Mouse (Mus musculus) heart, embryonic 13.5 days (tissue): Measurements from ENCODE around the gene Idh2. TPM values are rescaled to one million over a fixed set of nuclear protein-coding genes. Genes with fewer than 3 reads are reported as not detected.

ENCODE experiments used
- ATAC-seq: fragments of 200-750 bp; cut with Nextera tagmentation; 2 replicates; pipeline ENCODE4 v1.8.0; 2017; ENCODE audit warnings: moderate TSS enrichment; ENCODE audit not compliant: insufficient number of reproducible peaks, low FRiP score, low TSS enrichment; ENCODE audit errors: extremely low read depth
- H3K27ac ChIP-seq: fragments of 300-500 bp; sonication (generic); replicated peaks from 2 replicates; pipeline ENCODE4 v1.5.1; 2015; ENCODE audit warnings: moderate library complexity, mild to moderate bottlenecking, inconsistent platforms
- H3K27me3 ChIP-seq: fragments of 300-500 bp; sonication (generic); replicated peaks from 2 replicates; pipeline ENCODE4 v1.6.1; 2015; ENCODE audit warnings: mild to moderate bottlenecking, inconsistent platforms
- H3K36me3 ChIP-seq: fragments of 300-500 bp; sonication (generic); 2 replicates; pipeline ENCODE4 v1.6.1; 2015; ENCODE audit warnings: mild to moderate bottlenecking, inconsistent platforms
- H3K4me1 ChIP-seq: fragments of 300-500 bp; sonication (generic); 2 replicates; pipeline ENCODE4 v1.6.1; 2015; ENCODE audit warnings: inconsistent platforms
- H3K4me2 ChIP-seq: fragments of 300-500 bp; sonication (generic); 2 replicates; pipeline ENCODE4 v1.6.1; 2015; ENCODE audit warnings: inconsistent platforms, mild to moderate bottlenecking, moderate library complexity
- H3K4me3 ChIP-seq: fragments of 300-500 bp; sonication (generic); 2 replicates; pipeline ENCODE4 v1.5.1; 2015; ENCODE audit warnings: moderate library complexity, mild to moderate bottlenecking, inconsistent platforms
- H3K9ac ChIP-seq: fragments of 300-500 bp; sonication (generic); 2 replicates; pipeline ENCODE4 v1.6.1; 2015; ENCODE audit warnings: inconsistent platforms, mild to moderate bottlenecking, moderate library complexity
- H3K9me3 ChIP-seq: fragments of 300-500 bp; sonication (generic); 2 replicates; pipeline ENCODE4 v1.6.1; 2016; ENCODE audit warnings: inconsistent platforms
- WGBS: fragments of 180-500 bp; shearing (Covaris S2); methylation state at CpG from one replicate; pipeline ENCODE4 v1.1.7; 2015; ENCODE audit warnings: mixed read lengths; 5-methylcytosine and 5-hydroxymethylcytosine counted together
- polyA plus RNA-seq: library from polyadenylated mRNA; unstranded; fragments of >200 nt; fragmentation: Nextera tagmentation; extraction: Ambion mirVana; gene quantifications from 2 replicates; pipeline ENCODE4 v1.2.1, GENCODE M21; 2015

Gene Idh2
- polyA plus RNA-seq, 1 experiment from 2014 or later = 1,911 TPM

DNA sequence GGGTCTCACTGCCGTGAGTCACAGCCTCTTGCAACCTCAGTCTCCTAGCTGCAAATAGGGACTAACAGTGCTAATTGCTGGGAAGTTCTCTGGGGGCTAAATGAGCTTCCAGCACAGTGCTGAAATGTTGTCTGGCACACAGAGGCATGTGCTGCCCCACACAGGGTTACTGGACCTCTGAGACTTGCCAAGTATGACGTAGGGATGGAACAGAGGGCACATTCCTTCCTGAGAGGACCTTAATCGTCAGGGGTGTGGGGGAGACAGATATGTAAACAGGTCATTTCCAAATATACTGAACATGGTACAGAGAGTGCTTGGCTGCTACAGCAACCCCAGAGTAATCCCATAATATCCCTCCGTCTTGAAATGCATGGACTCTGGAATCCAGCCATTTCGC lies 5.9 kb upstream of the Idh2 start:
- Histone ChIP-seq H3K4me1 (peaks cover 61% of the 10 kb centered on the region), H3K4me2 (0 out of 2 replicates have a peak overlapping the region, but pooled peaks have one; percentile 16), H3K9me3 (no peaks in the 10 kb centered on the region), H3K27ac (peak overlapping the region; percentile 98), H3K9ac (peak overlapping the region; percentile 37), H3K36me3 (no peaks in the 10 kb centered on the region), H3K4me3 (no peak overlapping the region), H3K27me3 (no peaks in the 10 kb centered on the region)
- ATAC-seq = peak; percentile 47; the same call in 1 of the 2 replicates
- 27% methylated on average over 5 of the region's 5 CpGs for WGBS

DNA sequence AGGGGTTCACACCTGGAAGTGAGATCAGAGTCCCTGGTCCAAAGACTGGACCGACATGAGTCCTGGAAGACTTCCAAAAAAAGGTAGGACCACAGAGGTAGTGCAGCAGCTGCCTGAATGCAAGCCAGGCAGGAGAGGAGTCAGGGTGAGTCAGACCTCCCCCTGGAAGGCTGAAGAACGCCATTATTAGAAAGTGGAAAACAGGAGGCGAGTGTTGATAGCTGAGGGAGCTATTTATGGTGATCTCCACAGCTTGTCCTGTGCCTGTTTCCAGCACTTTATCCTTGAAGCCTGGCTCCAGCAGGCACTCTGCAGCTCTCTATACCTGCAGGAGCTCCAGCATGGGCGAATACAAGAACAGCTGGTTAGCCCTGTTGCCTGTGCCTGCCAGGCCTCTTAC lies 4.0 kb upstream of the Idh2 start:
- no peak; the same call in 1 of the 2 replicates for ATAC-seq
- Histone ChIP-seq H3K4me2 (peak overlapping the region; percentile 50), H3K27ac (peak overlapping the region; percentile 98), H3K27me3 (no peaks in the 10 kb centered on the region), H3K9me3 (no peaks in the 10 kb centered on the region), H3K36me3 (no peaks in the 10 kb centered on the region), H3K4me1 (peaks cover 69% of the 10 kb centered on the region), H3K4me3 (no peak overlapping the region), H3K9ac (peak overlapping the region; percentile 74)
- WGBS = 20% methylated on average over 4 of the region's 4 CpGs

DNA sequence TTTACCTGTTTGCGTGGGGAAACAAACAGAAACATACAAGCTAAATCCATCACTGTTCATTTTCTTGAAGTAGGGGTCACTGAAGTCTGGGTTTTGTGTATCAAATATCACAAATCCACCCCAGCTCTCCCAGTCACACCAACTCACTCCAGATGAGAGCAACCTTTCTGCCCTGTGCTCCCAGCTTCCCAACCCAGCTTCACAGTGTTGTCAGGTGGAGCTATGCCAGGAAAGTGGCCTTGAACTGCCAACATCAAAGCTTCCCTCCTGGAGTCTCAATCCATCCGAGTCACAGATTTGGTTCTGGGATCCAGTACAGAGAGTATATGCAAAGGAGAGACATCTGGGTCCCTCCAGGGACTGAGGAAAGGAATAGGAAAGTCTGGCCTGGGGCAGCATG lies 966 bp upstream of the Idh2 start:
- Histone ChIP-seq H3K27me3 (no peaks in the 10 kb centered on the region), H3K4me3 (peak overlapping the region; percentile 98), H3K9ac (peak overlapping the region; percentile 99), H3K27ac (peak overlapping the region; percentile 100), H3K9me3 (no peaks in the 10 kb centered on the region), H3K4me2 (peak overlapping the region; percentile 84), H3K36me3 (peaks cover 7% of the 10 kb centered on the region; the same call in 1 of the 2 replicates), H3K4me1 (peaks cover 84% of the 10 kb centered on the region)
- ATAC-seq = no peak
- 68% methylated on average over 2 of the region's 2 CpGs for WGBS

DNA sequence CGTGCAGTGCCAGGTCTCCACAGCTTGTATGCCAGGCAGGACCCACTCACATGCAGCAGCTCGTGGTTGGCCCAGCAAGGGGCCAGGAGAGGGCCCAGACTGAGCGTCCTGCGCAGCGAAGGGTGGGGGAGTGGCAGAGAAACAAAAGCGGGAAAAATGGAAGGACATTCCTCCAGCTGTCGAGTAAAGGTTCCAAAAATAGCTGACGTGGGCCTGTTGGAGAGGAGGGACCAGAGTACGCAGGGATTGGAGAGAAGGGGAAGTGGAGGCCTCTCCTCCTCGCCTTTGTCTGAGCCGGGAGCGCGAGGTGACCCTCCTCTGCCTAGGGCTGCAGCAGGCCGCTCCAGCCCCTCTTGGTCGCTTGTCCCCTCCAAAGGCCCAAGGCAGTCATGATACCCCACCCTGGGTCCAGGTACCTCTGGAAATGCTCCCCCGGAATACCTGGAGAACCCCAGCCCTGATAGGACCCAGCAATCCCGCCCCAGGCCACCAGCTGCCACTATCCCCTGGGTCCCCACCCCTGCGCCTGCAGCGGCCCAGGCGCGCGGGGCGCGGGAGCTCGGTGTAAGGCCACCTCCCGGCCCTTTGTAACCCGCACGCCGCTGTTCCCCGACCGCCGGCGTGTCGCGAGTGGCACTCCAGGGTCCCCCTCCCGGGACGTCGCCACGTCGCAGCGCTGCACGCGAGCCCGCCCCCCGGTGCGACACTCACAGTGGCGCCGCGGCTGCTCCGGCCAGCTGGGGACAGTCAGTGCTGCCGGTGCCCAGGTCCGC lies 555 bp downstream of the Idh2 start:
- WGBS = under 1% methylated on average over 52 of the region's 52 CpGs

DNA sequence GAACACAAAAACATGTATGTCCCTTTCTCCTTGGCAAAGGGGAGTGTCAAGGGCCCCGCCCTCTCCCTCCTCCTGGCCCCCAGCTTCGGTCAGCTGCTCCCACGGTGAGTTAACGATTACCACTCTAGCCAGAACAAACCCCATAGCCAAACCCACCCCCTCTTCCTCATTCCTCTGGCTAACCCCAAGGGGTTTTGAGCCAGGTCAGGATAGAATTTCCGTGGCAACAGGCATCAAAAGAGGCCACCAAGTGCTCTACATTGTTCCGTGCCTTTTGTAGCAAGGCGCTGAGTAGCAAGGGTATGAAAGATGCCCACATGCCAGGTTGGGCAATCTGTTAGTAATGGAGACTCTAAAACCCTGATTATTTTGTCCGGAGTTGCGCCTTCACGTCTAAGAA lies 1.2 kb downstream of the Idh2 start:
- Histone ChIP-seq H3K9me3 (no peaks in the 10 kb centered on the region), H3K36me3 (peaks cover 28% of the 10 kb centered on the region), H3K4me2 (peak overlapping the region; percentile 84), H3K9ac (peak overlapping the region; percentile 99), H3K27me3 (no peaks in the 10 kb centered on the region), H3K4me3 (peak overlapping the region; percentile 98), H3K27ac (peak overlapping the region; percentile 100), H3K4me1 (peaks cover 84% of the 10 kb centered on the region)
- ATAC-seq = no peak
- WGBS = 11% methylated on average over 10 of the region's 10 CpGs

More for the DNA sequence above, 555 bp downstream of the Idh2 start:
- H3K4me1 ChIP-seq = peaks cover 84% of the 10 kb centered on the region
- peak overlapping the region; percentile 99 for H3K9ac ChIP-seq
- peak overlapping the region; percentile 84 for H3K4me2 ChIP-seq
- peaks cover 21% of the 10 kb centered on the region for H3K36me3 ChIP-seq
- H3K4me3 ChIP-seq = peak overlapping the region; percentile 98
- ATAC-seq = peak; percentile 71; the same call in 1 of the 2 replicates
- H3K27ac ChIP-seq = peak overlapping the region; percentile 100
- no peaks in the 10 kb centered on the region for H3K27me3 ChIP-seq
- no peaks in the 10 kb centered on the region for H3K9me3 ChIP-seq

DNA sequence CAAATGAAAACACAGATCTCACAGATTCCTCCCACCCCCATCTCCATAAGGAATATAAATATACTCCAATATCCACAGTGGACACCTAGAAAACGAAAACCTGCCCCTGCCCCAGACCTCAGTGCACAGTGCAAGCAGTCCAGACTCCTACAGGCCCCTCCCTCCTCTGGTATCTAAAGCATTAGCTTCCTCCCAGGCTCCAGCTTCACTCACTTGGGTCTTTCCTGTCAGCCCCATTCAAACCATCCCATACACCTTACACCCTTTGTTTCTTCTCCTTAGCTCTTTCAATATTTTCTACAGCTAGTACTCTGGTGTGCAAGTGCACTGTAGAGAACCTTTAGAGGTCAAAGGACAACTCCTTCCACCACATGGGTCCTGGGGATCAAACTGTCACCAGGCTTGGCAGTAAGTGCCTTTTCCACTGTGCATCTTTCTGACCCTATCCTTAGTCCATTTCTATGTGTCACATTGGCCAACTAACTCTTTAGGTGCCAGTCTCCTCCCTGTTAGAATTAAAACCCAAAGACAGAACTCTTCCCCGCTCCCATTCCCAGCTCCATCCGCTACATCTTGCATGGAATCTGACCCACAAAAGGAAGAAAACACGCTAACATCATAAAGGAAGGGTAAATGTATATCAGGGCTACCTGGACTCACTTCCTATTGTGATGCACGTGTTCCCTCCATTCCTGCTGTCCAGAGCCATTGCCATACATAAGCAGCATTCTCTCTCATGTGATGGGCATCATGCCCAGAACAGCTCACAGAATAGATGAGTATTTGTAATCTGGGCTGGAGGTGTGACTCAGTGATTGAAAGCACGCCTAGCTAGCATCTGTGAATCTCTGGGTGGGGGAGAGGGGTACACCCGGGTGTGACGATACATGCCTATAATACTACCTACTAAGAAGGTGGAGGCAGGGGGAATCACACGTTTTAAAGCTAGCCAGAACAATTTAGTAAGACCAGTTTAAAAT lies 3.8 kb downstream of the Idh2 start:
- 50% methylated on average over 9 of the region's 9 CpGs for WGBS
- peaks cover 81% of the 10 kb centered on the region for H3K4me1 ChIP-seq
- H3K9ac ChIP-seq = peak overlapping the region; percentile 99
- no peak for ATAC-seq
- H3K4me3 ChIP-seq = peak overlapping the region; percentile 98
- peak overlapping the region; percentile 100 for H3K27ac ChIP-seq
- H3K9me3 ChIP-seq = no peaks in the 10 kb centered on the region
- peaks cover 54% of the 10 kb centered on the region for H3K36me3 ChIP-seq
- peak overlapping the region; percentile 84 for H3K4me2 ChIP-seq
- H3K27me3 ChIP-seq = no peaks in the 10 kb centered on the region

DNA sequence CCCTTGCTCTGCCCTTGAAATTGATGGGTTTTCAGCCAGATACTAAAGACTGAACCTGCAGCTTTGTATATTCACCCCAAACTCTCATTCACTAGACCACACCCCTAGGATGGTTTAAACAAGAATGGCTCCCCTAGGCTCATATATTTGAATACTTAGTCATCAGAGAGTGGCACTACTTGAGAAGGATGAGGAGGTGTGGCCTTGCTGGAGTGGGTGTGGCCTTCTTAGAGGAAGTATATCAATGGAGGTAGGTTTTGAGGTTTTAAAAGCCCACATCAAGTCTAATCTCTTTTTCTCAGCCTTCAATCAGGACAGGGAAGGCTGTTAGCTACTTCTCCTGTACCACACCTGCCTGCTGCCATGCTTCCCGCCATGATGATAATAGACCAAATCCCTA lies 8.8 kb downstream of the Idh2 start:
- 100% methylated on average over 1 of the region's 1 CpGs for WGBS
- no peak overlapping the region for H3K4me2 ChIP-seq
- H3K9ac ChIP-seq = no peak overlapping the region
- H3K4me3 ChIP-seq = no peak overlapping the region
- H3K27ac ChIP-seq = no peak overlapping the region
- H3K27me3 ChIP-seq = no peaks in the 10 kb centered on the region
- peaks cover 69% of the 10 kb centered on the region for H3K4me1 ChIP-seq
- H3K36me3 ChIP-seq = peaks cover 82% of the 10 kb centered on the region
- H3K9me3 ChIP-seq = no peaks in the 10 kb centered on the region
- no peak for ATAC-seq

DNA sequence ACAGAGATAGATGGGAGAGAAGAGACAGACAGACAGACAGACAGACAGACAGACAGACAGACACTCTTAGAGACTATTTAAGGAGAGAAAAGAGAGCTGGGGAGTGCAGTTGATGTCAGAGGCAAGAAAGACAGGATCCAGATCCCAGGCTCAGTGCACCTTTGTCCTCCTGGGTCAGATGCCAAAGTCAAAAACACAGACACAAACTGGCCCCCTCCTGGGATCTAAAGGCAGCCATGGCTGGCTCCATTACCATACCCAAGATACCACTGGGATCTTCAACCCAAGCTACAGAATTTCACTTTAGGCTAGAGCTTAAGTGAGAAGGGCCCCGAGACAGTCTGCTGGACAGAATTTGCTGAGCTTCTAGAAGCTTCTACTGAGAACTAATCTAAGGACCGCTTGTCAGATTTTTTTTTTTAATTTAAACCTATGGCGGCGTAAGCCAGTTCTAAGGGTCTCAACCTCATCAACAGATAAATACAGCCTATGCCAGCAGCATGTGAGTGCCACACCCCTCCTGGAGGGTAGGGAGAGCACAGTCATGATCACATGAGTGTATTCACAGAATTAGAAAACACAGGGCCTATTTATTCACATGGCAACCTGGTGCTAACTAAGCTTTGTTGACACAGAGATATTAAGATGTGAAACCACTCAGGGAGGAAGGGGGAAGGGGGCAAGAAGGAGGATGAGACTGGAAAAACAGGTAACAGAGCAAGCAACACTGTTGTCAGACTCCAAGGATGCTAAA lies 9.4 kb downstream of the Idh2 start:
- Histone ChIP-seq H3K4me1 (peaks cover 63% of the 10 kb centered on the region), H3K9me3 (no peaks in the 10 kb centered on the region), H3K36me3 (peaks cover 86% of the 10 kb centered on the region), H3K27ac (no peak overlapping the region), H3K4me3 (no peak overlapping the region), H3K9ac (no peak overlapping the region), H3K27me3 (no peaks in the 10 kb centered on the region), H3K4me2 (no peak overlapping the region)
- WGBS = 81% methylated on average over 4 of the region's 4 CpGs
- ATAC-seq = no peak

DNA sequence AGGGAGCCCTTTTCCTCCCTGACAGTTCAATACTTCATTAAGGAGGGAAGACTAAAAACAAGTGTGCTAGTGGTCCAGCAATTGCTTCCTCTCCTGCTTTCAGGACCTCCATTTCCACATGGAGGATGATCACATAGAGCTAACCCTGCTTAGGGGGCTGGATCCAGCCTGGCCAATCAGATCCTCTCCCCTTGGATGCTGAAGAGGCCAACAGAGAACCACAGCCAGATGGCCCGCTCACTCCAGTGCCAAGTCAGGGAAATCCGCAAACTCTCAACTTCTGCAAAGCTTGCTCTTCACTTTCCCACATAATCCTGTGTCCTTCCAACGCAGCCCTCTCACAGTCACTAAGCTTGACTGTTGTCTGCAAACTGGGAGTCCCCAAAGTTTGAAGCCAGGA lies 11.9 kb downstream of the Idh2 start:
- Histone ChIP-seq H3K9ac (no peak overlapping the region), H3K27ac (no peak overlapping the region), H3K9me3 (no peaks in the 10 kb centered on the region), H3K27me3 (no peaks in the 10 kb centered on the region), H3K4me2 (no peak overlapping the region), H3K4me1 (peaks cover 38% of the 10 kb centered on the region), H3K36me3 (peaks cover 86% of the 10 kb centered on the region), H3K4me3 (no peak overlapping the region)
- 88% methylated on average over 3 of the region's 3 CpGs for WGBS
- no peak for ATAC-seq

DNA sequence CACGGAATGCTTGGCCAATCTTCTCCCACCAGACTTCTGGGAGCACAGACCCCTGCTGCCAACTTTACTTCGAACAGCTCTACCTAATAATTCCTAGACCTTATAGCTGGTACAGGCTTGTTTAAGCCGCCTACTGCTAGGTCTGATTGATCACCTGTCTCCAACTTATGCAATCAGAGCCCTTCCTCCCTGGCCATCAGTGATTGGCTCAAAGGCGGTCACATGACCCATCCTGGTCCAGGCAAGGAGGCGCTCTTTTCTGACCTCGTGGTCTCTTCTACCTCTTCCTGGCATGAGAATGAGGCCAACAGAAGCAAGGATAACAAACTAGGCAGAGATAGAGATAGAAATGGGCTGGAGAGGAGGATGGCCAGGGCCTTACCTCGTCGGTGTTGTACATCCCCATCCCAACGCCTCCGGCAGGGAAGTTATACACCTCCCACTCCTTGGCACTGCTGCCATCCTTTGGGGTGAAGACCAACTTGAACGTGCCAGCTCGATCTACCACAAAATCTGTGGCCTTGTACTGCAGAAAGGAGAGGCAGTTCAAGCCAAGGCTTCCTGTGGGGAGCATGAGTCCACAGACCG lies 16.7 kb downstream of the Idh2 start:
- H3K36me3 ChIP-seq = peaks cover 100% of the 10 kb centered on the region
- WGBS = 90% methylated on average over 13 of the region's 13 CpGs
- no peak overlapping the region for H3K9ac ChIP-seq
- no peak overlapping the region for H3K4me2 ChIP-seq
- peaks cover 6% of the 10 kb centered on the region for H3K4me1 ChIP-seq
- H3K9me3 ChIP-seq = no peaks in the 10 kb centered on the region
- no peak overlapping the region for H3K4me3 ChIP-seq
- H3K27ac ChIP-seq = no peak overlapping the region
- H3K27me3 ChIP-seq = no peaks in the 10 kb centered on the region
- no peak for ATAC-seq
